Mouse (Mus musculus): ENCODE data around the gene 1700015F17Rik. TPM values are rescaled to one million over a fixed set of nuclear protein-coding genes. Genes with fewer than 3 reads are reported as not detected.

Gene 1700015F17Rik
- polyA plus RNA-seq, 1 experiment from 2014 or later, result not detected

DNA sequence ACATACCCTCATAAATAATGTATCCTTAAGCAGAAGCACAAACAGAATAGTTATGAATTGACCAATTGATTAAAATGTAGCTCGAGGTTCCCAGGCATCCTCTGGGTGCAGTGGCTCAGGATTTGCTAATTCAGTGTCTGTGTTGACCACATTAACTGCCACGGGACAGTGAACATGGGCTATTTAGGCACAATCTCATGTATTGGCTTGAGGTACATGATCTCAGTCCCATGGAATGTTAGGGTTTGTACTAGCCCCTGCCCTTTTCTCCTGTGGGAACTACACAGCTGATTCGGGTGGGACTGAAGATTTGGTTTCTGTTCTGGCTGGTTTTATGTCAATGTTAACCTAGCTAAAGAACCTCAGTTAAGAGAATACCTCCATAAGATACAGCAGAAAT lies 17.4 kb upstream of the 1700015F17Rik start:
- H3K4me3 ChIP-seq (replicated peaks), result no peak overlapping the region
- H3K4me1 ChIP-seq, result no peaks in the 10 kb centered on the region
- H3K4me2 ChIP-seq (replicated peaks), result no peak overlapping the region
- H3K27me3 ChIP-seq, result no peaks in the 10 kb centered on the region
- H3K36me3 ChIP-seq, result no peaks in the 10 kb centered on the region
- no peaks in the 10 kb centered on the region for H3K9me3 ChIP-seq (replicated peaks)
- H3K27ac ChIP-seq (replicated peaks), result no peak overlapping the region
- no peak overlapping the region for H3K9ac ChIP-seq
- WGBS, result 54% methylated on average over 3 of the region's 3 CpGs
- no peak for ATAC-seq (ENCODE audit: insufficient number of reproducible peaks, low FRiP score, low TSS enrichment, low read depth)

- no peak overlapping the region for H3K4me2 ChIP-seq (replicated peaks)
- no peaks in the 10 kb centered on the region for H3K27me3 ChIP-seq
- no peaks in the 10 kb centered on the region for H3K9me3 ChIP-seq (replicated peaks)
- no peak overlapping the region for H3K9ac ChIP-seq
- no peaks in the 10 kb centered on the region for H3K36me3 ChIP-seq
- no peak overlapping the region for H3K4me3 ChIP-seq (replicated peaks)
- 92% methylated on average over 4 of the region's 4 CpGs for WGBS
- H3K4me1 ChIP-seq, result no peaks in the 10 kb centered on the region
- ATAC-seq (ENCODE audit: insufficient number of reproducible peaks, low FRiP score, low TSS enrichment, low read depth), result no peak
- no peak overlapping the region for H3K27ac ChIP-seq (replicated peaks)
Measured at GRCm38 (mm10) chr5:5495042-5495441, 16.1 kb upstream of the 1700015F17Rik start.

DNA sequence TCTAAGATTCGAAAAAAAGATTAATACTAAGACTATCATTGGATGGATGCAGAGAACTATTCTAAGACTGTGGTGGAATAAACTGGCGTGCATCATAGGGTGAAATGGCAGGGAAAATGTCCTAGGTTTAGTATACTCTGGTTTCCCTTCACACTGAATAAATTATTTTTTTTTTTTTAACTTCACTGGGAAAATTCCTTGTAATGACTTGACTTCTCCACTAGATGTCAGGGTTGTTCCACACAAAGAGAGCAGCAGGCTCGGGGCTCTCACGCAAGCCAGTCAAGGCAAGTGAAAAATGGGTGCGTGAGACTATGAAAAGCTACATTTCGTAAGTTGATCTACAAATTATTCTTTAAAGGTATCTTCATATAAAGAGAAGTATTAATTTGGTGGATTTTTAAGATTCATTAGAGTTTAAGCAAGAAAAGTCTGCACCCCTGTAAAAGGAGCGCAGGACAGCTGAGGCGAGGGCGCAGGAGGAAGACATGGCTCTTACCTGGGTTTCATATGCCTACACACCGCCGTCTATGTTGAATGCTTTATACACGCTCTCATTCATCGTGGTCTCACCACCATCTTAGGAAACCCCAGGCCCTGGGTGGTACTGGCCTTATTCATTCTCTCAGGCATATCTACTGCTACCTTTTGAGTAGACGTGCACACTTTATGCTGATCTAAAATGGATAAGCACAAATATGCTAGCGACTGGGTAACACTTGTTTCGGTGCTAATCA lies 15.5 kb upstream of the 1700015F17Rik start:
- Histone ChIP-seq H3K27ac (replicated peaks) (no peak overlapping the region), H3K9me3 (replicated peaks) (no peaks in the 10 kb centered on the region), H3K9ac (no peak overlapping the region), H3K27me3 (no peaks in the 10 kb centered on the region), H3K36me3 (no peaks in the 10 kb centered on the region), H3K4me1 (no peaks in the 10 kb centered on the region), H3K4me2 (replicated peaks) (no peak overlapping the region), H3K4me3 (replicated peaks) (no peak overlapping the region)
- no peak for ATAC-seq (ENCODE audit: insufficient number of reproducible peaks, low FRiP score, low TSS enrichment, low read depth)
- WGBS, result 38% methylated on average over 16 of the region's 16 CpGs

DNA sequence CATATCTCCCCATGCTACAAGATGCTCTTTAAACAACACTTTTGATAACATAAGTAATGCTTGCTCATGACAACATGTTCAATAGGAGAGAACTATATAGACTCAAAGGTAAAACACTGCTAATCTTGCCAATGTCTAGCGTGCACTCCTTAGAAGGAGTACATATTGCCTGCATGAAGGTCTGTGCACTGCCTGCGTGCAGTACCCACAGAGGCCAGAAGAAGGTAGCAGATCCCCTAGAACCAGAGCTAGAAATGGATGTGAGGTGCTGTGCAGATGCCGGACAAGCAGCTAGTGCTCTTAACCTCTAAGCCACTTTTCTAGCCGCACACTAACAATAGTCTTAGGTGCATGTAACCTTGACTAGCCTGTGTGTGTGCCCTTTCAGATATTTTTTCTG lies 13.2 kb upstream of the 1700015F17Rik start:
- no peak for ATAC-seq (ENCODE audit: insufficient number of reproducible peaks, low FRiP score, low TSS enrichment, low read depth)
- no peak overlapping the region for H3K9ac ChIP-seq
- H3K4me2 ChIP-seq (replicated peaks), result no peak overlapping the region
- no peaks in the 10 kb centered on the region for H3K9me3 ChIP-seq (replicated peaks)
- no peak overlapping the region for H3K4me3 ChIP-seq (replicated peaks)
- H3K27ac ChIP-seq (replicated peaks), result no peak overlapping the region
- no peaks in the 10 kb centered on the region for H3K36me3 ChIP-seq
- H3K4me1 ChIP-seq, result no peaks in the 10 kb centered on the region
- WGBS, result 95% methylated on average over 4 of the region's 4 CpGs
- H3K27me3 ChIP-seq, result no peaks in the 10 kb centered on the region

- H3K27me3 ChIP-seq, result no peaks in the 10 kb centered on the region
- no peak overlapping the region for H3K4me3 ChIP-seq (replicated peaks)
- no peaks in the 10 kb centered on the region for H3K36me3 ChIP-seq
- 44% methylated on average over 3 of the region's 3 CpGs for WGBS
- H3K9me3 ChIP-seq (replicated peaks), result no peaks in the 10 kb centered on the region
- H3K9ac ChIP-seq, result no peak overlapping the region
- no peak for ATAC-seq (ENCODE audit: insufficient number of reproducible peaks, low FRiP score, low TSS enrichment, low read depth)
- 0 out of 2 replicates have a peak, but pooled peaks cover 5% of the 10 kb centered on the region for H3K4me1 ChIP-seq
- no peak overlapping the region for H3K4me2 ChIP-seq (replicated peaks)
- H3K27ac ChIP-seq (replicated peaks), result no peak overlapping the region
Measured at GRCm38 (mm10) chr5:5486071-5486470, 7.1 kb upstream of the 1700015F17Rik start.

DNA sequence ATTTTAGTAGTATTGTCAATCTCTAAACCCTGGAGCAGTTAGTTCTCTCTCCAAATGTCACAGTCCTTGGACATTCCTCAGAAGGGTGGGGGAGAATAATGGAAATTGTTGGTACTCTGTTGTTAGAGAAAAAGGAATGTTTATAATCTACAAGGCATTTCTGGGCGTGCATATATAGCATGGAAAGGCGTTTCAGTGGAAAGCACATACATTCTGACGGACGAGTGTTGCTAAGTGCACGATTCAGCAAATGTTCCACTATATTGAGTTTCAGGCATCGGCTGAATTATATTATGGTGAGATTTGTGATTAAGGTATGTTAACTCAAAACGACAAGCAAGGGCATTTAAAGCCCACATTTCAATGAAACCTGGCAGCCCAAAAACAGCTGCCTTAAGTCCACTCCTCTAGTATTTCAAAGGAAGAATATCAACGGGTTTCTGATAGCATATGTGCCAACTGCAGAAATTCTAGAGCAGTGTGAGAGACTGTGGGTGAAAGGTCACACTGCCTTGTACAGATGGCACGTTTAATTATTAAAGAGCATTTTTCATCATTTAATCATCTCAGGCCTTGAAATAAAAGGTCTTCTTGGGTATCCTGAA lies 4.4 kb upstream of the 1700015F17Rik start:
- Histone ChIP-seq H3K9me3 (replicated peaks) (no peaks in the 10 kb centered on the region), H3K36me3 (no peaks in the 10 kb centered on the region), H3K9ac (no peak overlapping the region), H3K27me3 (no peaks in the 10 kb centered on the region), H3K4me3 (replicated peaks) (no peak overlapping the region), H3K4me1 (0 out of 2 replicates have a peak, but pooled peaks cover 5% of the 10 kb centered on the region), H3K4me2 (replicated peaks) (no peak overlapping the region), H3K27ac (replicated peaks) (no peak overlapping the region)
- WGBS, result 17% methylated on average over 9 of the region's 9 CpGs
- ATAC-seq (ENCODE audit: insufficient number of reproducible peaks, low FRiP score, low TSS enrichment, low read depth), result no peak

DNA sequence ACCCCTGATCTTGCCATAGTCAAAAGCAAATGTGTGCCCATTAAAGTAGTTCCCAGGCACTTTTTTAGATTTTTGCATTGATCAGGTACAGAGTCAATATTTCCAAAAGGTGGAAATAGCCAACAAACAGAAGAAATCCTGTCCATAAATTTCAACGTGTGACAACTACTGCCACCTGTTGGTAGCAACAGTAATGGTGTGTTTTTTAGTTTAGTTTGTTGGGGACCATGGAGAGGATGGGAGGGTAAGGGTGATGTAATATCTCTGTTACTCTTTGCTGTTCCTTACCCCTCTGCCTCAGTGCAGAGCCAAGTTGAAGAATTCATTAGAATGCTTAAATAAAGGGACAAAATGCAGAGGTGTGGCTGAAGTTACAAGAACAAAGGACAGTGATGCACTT lies 2.7 kb upstream of the 1700015F17Rik start:
- Histone ChIP-seq H3K4me1 (0 out of 2 replicates have a peak, but pooled peaks cover 5% of the 10 kb centered on the region), H3K4me2 (replicated peaks) (no peak overlapping the region), H3K4me3 (replicated peaks) (no peak overlapping the region), H3K9me3 (replicated peaks) (no peaks in the 10 kb centered on the region), H3K36me3 (no peaks in the 10 kb centered on the region), H3K27me3 (no peaks in the 10 kb centered on the region), H3K27ac (replicated peaks) (no peak overlapping the region), H3K9ac (no peak overlapping the region)
- WGBS, result 6% methylated on average over 1 of the region's 1 CpGs
- no peak for ATAC-seq (ENCODE audit: insufficient number of reproducible peaks, low FRiP score, low TSS enrichment, low read depth)

DNA sequence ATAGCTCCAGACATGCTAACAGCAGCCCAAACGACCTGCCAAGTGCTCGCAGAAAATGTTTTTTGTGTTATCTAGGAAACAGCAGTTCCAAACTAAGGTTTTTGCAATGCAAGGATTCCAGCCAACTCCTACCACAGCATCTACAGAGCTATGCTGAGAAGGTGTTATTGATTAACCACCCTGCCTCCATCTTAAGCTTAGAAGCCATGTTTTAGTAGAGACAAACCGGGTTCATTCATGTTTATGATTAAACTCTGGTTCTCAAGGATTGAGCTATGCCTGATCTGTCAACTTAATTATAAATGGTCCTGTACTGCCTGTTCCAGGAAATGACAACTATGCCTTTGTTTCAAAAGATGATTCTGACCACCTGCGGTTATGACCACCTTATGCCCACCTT lies 2.8 kb downstream of the 1700015F17Rik start:
- ATAC-seq (ENCODE audit: insufficient number of reproducible peaks, low FRiP score, low TSS enrichment, low read depth), result no peak
- Histone ChIP-seq H3K4me3 (replicated peaks) (no peak overlapping the region), H3K36me3 (no peaks in the 10 kb centered on the region), H3K27ac (replicated peaks) (no peak overlapping the region), H3K27me3 (no peaks in the 10 kb centered on the region), H3K9me3 (replicated peaks) (no peaks in the 10 kb centered on the region), H3K4me2 (replicated peaks) (no peak overlapping the region), H3K9ac (no peak overlapping the region), H3K4me1 (no peaks in the 10 kb centered on the region)
- WGBS, result 58% methylated on average over 4 of the region's 4 CpGs

DNA sequence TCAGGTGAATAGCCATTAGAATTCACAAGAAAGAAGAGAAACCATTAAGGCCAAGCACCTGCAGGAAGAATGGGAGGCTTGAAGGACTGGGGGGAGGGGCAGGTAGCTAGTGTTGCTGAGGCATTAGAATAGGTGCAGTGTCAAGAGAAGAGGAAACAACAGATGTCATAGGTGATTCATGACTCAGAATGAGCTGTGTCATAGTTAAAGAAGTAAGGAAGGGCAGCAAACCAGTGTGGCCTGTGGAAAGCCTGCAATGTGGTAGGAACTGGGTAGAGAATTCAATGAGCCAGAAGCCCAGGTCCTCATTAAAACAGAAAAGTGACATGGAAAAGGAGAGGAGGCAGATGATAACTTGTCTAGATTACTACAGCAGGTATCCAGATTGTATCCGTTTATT lies 13.7 kb downstream of the 1700015F17Rik start:
- no peak overlapping the region for H3K4me2 ChIP-seq (replicated peaks)
- ATAC-seq (ENCODE audit: insufficient number of reproducible peaks, low FRiP score, low TSS enrichment, low read depth), result no peak
- H3K9me3 ChIP-seq (replicated peaks), result no peaks in the 10 kb centered on the region
- WGBS, result 60% methylated on average over 1 of the region's 1 CpGs
- H3K27me3 ChIP-seq, result no peaks in the 10 kb centered on the region
- no peaks in the 10 kb centered on the region for H3K36me3 ChIP-seq
- no peak overlapping the region for H3K4me3 ChIP-seq (replicated peaks)
- no peak overlapping the region for H3K27ac ChIP-seq (replicated peaks)
- H3K4me1 ChIP-seq, result no peaks in the 10 kb centered on the region
- H3K9ac ChIP-seq, result no peak overlapping the region

DNA sequence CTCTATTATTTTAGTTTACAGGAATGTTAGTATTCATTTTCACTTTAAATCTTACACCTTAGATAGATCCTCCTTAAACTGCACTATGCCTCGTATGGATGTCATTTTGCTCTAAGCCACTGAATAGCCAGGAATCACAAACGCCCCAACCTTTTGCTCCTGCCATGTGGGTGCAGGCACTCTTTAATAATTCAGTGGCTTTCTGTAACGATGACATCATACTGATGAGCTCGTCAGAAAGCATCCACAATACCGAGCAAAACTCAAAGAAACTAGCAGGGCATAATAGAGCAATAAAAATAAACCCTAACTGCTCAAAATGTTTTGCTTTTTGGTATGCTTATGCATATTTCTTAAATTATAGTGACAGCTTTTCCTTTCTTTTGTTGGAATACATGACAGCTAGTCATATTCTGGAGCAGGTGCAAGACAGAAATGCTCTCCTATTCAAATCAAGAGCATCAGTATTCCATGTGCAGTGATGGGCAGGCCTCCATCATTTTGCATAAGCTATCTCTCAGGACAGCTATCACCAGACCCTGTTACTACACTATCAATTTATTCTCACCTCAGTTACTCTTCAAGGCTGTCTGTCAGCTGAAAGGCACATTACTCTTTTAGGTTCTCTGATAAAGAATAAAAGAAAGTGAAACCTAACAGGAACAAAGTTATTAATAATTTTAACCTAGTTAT lies 47.1 kb downstream of the 1700015F17Rik start:
- no peak for ATAC-seq (ENCODE audit: insufficient number of reproducible peaks, low FRiP score, low TSS enrichment, low read depth)
- Histone ChIP-seq H3K27ac (replicated peaks) (no peak overlapping the region), H3K4me3 (replicated peaks) (no peak overlapping the region), H3K27me3 (no peaks in the 10 kb centered on the region), H3K4me1 (no peaks in the 10 kb centered on the region), H3K36me3 (no peaks in the 10 kb centered on the region), H3K9me3 (replicated peaks) (no peaks in the 10 kb centered on the region), H3K4me2 (replicated peaks) (no peak overlapping the region), H3K9ac (no peak overlapping the region)
- whole genome bisulfite sequencing, result 55% methylated on average over 5 of the region's 5 CpGs

DNA sequence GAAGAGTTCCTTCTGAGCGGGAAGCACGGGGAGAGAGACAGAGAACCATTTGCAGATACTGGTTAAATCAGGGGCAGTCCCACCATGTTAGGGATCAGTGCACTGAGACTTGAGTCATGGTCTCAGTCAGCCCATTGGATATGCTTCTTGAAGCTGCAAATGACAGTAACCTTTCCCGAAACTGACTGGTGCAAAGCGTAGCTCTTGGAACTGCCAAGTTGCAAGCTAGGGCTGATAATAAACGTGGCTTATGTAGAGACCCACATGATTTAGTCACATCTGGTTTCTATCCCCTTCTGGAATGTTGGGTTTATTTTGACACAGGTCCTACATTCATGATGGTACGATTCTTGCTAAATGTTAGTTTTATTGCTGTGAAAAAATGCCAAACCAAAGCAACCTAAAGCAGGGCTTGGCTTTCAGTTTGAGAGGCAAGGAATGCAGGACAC lies 55.2 kb downstream of the 1700015F17Rik start:
- no peaks in the 10 kb centered on the region for H3K27me3 ChIP-seq
- H3K9ac ChIP-seq, result no peak overlapping the region

More for the DNA sequence above, 55.2 kb downstream of the 1700015F17Rik start:
- no peaks in the 10 kb centered on the region for H3K4me1 ChIP-seq
- 56% methylated on average over 6 of the region's 6 CpGs for WGBS
- H3K27ac ChIP-seq (replicated peaks), result no peak overlapping the region
- no peak for ATAC-seq (ENCODE audit: insufficient number of reproducible peaks, low FRiP score, low TSS enrichment, low read depth)
- no peaks in the 10 kb centered on the region for H3K36me3 ChIP-seq
- no peak overlapping the region for H3K4me3 ChIP-seq (replicated peaks)
- H3K9me3 ChIP-seq (replicated peaks), result no peaks in the 10 kb centered on the region
- H3K4me2 ChIP-seq (replicated peaks), result no peak overlapping the region
